Mouse (Mus musculus): ENCODE results near the gene Ephb1. TPM values are rescaled to one million over a fixed set of nuclear protein-coding genes. Genes with fewer than 3 reads are reported as not detected.

The Ephb1 gene
- total and polyA plus RNA-seq, 3 experiments, result 1.8 to 2.2 (median 2.2) TPM

DNA sequence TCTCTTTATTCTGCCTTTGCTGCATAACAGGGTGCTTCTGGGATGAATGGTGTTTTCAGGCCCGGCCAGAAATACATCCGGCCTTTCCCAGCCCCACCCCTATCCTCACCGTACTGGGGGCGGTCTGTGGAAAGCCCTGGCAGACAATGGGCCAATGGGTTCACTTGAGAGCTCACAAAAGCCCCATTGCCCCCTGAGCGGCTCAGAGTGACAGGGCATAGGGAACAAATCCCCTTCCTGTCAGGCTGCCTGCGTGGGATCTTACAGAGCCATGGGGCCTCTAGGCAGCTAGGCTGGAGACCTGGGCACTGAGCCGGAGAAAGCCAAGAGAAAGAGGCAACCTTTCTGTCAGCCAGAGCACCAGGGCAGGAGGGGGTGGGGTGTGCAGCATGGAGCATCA is 111.2 kb downstream of the Ephb1 start:
- no peak for DNase-seq

DNA sequence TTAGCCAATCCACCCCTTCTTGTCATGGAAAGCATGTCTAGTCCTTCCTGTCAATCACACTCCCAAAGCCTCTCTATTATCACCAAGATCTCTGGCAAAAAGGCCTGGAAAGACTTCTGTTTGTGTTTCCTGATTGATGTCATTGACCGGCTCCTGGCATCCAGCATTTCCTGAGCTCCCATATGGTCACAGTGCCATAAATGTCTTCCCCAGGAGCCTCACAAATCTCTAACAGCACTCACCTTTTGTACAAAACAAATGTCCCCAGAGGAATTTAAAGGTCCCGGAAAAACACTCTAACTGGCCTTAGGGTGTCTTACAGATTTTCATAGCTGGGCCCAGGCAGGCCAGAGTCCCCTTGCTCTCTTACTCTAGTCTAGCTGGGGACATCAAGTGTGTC is 112.9 kb downstream of the Ephb1 start:
- DNase-seq, result no peak

DNA sequence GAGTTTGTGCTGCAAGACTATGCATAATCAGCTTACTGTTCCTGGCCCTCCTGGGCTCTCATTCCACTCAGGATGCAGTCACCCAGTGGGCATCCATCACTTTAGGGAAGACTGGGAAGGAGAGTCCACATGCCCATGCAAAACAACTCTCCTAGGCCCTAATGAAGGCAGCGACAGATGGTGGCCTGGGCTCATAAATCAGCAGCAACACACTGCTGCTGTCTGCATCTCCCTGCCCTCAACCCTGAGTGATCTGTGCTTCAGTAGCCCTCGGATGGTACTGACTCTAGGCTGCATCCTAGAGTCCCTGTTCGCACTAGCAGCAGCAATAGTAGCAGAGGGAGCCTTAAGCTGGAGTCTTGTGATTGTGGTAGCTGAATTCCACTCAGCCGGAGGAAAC is 114.3 kb downstream of the Ephb1 start:
- no peak for DNase-seq

DNA sequence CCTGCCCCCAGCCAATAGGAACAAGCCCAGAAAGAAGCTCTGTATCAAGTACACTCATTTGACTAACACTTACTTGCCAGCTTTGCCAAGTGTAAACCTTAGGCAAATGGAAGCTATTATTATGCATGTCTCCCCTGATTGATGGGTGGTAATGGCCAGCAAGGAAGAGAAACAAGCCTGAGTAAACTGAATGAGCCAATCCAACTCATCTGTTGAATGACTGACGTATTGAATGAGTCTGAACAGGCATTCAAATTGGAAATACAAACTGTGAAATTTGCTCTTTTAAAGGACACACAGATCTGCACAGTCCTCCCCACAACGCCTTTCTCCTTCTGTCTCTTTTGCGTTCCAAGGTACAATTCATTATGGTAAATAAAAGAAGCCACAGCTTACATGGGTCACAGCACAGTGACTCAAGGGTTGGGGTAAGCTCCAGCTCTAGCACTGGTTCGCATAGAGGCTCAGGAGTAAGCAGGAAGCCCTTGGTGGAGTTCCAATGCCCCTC is 119.0 kb downstream of the Ephb1 start:
- no peak for DNase-seq

DNA sequence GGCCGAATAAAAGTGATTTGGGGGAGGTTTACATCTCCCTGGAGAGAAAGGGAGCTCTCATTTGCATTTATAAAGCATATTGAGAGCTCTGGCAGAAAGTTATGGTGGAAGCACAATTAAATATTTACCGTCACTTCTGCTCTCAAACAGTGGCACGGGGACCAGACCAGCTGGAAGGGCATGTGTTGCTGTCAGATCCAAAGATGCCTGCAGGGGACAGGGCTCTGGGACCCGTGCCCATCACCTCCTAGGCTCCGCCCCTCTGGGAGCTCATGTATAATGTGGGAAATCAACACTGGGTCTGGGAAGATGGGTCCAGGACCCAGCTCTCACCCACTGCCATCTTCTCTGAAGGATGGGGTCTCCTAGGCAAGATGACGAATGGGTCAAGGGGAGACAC is 123.2 kb downstream of the Ephb1 start:
- no peak for DNase-seq

DNA sequence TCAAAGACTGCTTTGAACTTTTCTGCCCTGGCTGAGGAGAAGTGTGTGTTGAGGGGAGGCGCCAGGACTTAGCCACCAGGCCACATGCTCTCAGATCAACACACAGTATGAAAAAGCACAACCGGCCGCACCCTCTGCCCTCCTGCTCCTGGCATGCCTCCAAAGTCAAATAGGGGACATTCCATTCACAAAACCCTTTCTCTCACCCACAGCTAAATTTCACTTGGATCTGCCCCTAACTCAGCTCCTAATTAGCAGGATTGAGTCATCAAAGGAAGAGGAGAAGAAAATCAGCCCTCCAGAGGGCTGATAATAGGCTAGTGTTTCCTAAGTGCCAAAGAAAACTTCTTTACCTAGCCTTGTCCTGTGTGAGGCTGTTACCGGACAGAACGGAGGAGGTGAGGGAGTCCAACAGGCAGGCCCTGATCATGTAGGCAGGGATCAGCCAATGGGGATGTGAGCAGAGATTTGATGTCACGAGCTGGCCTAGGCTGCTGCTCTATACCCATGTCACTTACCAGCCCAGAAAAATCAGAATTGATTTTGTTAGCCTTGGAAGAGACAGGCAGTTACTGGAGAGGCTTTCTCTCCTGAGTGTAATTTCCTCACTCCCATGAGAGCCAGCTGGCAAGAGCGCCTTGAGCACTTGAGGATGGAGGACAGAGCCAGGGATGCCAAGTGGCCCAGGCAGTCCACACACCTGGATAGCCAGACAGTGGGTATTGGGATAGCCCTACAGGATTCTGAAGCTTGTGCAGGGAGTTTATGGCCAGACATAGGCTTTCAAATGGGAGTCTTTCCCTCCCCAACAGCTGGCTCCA is 137.5 kb downstream of the Ephb1 start:
- DNase-seq, result no peak

DNA sequence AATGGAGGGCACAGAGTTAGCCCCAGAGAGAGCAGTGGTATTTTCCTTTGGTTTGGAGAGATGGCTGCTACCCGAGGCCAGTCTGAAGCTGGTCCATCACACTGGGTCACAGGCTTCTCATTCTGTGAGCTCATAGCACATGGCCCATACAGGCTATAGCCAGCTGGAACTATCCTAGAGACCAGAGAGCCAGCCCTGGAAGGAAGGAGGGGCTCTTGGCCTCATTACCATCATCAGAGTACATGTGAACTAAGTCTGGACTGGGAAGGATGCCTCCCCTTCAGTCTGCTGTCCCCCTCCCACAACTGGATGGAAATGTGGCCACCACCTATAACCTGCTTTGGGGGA is 142.5 kb downstream of the Ephb1 start:
- no peak for DNase-seq

DNA sequence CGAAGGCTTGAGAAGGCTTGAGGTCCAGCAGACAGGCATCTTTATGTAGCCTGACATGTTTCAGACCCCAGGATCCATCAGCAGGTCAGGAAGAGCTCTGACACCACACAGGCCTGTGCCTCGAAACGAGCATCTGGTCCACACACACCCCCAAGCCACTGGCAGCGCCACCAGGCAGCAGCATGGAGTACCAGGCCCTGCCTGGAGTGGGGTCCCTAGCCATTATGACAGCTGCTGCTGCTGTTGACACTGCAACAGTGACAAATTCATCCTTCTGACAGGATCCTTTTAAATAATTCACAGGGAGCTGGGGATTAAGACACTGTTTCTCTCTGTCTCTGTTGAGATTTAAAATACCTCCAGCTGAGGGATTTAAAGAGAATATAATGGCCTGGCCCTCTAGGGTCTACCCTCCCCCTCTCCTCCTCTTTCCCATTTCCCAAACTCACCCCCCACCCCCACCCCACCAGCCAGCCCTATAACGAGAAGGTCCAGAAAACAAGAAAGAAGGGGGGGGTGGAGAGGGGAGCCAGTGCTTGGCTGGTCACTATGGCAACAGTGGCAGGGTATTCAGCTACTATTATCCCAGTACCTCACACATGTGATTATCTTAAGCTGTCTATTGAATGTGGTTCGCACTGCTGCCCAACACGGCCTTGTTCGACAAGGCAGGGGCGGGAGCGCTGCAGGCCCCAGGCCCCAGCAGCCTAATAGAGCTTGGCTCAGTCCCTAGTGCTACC is 143.0 kb downstream of the Ephb1 start:
- no peak for DNase-seq

DNA sequence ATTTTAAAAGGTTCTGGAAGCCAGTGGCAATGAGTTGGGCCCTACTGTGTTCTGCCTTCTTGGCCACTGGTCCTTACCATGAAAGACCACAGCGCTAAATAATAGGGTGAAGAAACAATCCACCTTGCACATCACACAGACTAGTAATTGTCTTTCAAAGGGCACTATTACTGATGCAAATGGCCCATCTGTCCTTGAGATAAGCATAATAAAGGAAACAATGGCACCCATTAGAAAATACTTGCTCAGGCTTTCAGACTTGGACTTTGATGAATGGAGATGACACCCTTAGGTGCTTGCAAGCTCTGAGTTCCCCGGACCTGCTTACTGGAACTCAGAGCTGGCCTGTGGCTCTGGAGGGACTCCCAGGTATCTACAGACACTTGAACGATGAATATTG is 149.0 kb downstream of the Ephb1 start:
- DNase-seq, result no peak

DNA sequence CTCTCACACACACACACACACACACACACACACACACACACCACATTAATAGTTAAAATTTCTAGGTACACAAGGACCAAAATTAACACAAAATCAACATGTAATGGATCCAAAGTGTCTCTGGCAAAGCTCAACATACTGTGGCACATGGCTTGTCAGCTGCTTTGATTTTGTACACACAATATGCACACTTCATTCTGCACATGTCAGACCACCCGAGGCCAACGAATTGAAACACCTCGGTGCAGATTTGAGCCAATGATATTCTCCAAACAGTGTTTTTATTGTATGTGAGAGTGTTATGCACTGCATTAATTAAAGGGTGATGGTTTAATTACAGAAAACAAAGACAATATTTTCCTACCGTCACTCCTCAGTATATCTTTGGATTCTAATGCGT is 152.6 kb downstream of the Ephb1 start:
- no peak for DNase-seq

DNA sequence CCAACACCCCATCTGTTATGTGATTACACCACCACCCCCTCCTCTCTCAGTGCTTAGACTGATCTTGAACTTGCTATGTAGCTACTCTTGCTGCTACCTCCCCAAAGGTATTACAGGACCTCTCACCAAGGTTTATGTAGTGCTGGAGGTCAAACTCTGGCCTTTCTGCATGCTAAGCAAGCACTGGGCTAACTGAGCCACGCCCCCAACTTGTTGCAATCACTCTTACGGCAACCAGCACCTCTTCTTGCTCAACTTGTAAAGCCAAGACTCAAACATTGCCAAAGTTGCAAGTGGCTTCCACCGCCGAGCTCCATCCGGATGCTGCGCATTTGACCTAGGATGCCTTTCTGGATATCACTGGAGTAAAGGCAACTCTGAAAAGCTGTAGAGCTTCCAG is 157.6 kb downstream of the Ephb1 start:
- peak; percentile 82 for DNase-seq

DNA sequence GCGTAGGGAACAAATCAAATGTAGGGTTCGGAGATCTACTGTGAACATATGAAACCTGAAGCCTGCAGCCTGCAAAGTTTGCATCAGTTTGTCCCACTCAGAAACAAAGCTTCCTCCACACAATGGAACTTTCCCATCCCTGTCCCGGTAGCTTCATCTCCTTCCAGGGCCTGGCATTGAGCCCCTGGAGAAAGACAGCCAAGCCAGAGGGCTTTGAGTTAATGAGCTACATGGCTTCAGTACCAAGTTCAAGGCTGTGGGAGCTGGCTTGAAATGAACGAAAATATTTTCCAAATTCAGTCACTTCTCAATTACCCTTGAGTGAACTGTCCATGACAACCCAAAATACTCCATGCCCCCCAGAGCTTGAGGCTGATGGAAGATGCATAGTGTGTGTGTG is 160.4 kb downstream of the Ephb1 start:
- peak; percentile 70 for DNase-seq

DNA sequence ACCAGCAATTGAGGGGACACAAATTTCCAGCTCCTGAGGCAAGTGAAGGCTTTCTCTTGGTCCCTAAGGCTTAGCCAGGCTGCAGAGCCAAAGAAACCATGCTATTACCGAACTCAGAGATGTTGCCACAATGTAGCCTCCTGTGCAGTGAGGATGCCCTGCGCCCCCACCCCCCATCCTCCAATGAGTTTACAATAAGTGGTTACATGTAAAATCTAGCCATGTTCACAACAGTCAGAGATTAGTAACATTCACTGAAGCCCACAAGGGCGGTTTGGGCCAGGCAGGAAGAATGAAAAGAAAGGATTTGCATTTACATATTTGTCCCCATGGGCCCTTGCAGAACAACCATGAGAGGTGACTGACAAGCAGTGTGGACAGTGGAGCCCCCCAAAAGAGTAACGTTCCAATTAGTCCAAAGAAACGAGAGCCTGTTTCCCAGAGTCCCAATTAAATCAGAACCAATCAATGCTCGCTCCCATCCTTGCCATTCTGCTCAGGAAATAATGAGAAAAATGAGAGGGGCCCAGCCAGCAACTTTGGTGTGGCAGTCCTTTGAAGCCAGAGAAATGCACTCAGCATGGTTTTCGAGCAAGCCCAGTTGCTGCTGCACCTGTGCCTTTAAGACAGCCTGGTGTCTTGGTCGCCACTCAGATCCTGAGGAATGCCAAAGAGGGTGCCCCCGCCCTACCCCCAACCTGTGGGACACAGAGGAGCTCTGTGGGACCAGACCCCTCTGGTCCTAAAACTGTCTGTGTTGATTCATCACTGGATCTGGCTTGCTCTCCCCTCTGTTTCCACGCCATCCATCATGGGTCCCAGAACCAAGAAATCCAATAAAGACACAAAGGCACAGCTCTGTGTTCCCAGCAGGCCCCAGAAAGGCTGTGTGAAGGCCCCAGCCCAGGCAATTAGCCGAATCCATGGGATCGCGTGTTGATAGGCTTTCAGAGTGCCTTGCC is 161.5 kb downstream of the Ephb1 start:
- DNase-seq, result no peak

DNA sequence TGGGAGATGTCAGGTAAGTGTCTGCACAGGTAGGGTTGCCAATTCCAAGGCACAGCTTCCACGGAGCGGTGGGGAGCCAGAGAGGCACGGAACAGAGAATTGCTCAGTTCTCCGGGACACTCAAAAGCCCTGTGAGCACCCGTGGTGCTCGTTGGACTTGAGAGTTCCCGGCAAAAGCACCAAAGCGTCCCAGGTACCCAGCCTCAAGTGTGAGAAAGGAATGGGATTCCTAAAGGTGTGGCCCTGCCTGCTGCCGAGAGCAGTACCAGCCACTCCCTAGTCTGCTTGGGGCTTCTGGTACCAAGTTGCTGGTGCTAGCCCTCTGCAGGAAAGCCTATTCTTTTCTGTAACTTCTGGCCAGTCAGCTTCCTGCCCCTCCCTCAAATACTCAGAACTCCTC is 164.4 kb downstream of the Ephb1 start:
- DNase-seq, result no peak

DNA sequence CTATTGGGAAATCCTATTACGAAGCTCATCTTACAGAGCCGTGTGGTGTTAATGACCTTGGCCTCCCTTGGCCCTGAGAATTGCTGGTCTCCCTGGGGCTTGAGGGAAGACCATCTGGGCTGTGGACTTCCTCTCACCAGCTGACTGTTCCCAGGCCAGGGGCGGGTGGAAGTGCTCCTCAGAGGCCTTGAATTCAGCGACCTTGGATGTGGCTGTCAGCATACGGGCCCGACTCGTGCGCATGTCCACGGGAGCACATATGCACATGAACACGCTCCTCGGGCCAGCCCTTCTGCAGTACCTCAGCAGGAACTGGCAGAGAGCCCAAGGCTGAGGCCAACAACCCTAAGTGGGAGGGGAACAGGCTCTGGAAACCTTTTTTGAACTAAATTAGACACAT is 165.1 kb downstream of the Ephb1 start:
- DNase-seq, result peak; percentile 89

DNA sequence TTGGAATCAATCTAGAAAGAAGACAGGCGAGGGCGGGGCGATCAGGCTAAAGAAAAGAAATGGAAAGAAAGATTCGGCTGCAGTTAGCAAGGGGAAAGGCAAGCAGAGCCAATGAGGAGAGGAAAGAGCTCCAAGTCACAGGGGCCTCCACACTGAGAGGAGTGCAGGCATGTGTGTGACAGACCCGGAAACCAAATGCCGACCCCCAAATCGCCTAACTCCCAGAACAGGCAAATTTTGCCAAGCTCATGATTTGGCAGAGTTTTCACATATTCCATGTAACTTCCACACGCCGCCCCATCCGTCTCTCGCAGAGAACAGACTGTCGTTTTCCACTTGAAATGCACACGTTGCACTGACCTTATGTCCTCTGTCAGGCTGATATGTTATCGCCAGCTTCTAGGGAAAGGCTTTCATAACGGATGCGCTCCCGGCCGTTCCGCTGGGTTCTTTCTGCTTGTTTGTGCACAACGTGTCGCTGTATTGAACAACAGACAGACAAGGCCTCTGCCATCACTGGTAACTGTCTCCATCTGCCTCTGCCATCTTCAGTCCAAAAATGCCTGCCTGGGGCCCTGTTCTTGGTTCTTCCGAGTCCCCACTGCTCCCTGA is 170.7 kb downstream of the Ephb1 start:
- no peak for DNase-seq

DNA sequence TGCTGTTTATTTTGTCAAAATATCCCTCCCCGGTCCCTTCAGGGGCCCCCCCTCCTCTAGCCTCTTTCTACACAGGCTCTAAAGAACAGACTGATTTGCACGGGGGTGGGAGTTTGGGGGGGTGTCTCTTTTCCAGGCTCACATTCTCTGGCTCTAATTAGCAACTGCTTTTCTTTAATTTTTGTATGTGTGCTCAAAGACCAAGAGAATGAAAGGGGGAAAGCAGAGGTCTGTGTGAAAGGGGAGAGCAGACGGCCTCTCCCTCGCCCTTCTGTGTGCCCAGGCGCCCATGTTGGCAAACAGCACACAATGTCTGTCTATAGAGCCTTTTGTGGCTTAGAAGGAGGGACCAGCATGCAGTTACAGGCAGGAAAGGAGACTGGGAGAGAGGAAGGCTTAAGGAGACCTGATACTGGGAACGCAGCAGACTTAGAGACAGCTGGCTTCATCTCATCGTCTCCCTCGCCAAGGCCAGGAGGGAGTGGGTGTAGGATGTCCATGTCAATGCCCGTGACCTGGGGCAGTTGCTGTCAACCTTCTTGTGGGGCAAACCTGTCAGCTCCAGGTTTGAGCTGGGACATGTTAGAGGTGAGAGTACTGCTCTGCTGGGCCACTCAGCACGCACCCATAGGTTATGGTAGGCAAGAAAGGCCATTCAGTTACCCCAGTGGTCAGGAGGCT is 172.5 kb downstream of the Ephb1 start:
- no peak for DNase-seq

DNA sequence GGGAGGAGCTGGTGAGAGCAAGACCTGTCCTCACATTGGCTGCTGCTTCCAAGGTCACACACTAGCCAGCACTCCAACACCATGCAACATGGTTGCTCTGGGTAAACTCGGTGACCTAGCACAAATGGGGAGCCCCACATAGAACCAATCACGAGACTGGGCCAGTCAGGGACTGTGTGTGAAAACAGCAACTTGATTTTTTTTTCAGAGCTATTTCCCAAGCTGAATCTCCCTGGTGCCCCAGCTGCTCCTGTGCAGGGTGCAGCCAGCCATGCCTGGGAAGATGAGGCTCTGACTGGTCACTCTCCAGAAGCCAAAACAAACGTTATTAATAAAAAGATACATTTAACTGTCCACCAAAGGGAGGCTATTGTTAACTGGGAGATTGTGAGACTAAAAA is 173.2 kb downstream of the Ephb1 start:
- no peak for DNase-seq

DNA sequence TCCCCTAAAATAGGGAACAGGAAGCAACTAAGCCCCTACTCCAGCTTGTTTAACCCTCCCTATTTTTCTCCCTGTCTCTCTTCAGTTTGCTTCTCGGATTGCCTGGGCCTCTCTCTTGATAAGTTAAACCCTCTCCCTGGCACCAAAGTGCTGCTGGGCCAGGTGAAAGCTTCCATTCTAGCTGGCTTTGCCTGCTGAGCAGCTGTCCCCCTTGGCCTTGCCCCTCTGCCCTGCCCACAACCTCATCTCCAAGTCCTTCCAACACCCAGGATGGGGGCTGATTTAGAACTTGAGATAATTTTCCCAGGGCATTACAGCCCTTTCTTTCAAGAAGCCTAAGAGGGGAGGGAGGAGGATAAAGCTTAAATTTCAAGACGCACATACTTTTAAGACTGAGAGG is 174.0 kb downstream of the Ephb1 start:
- DNase-seq, result no peak

DNA sequence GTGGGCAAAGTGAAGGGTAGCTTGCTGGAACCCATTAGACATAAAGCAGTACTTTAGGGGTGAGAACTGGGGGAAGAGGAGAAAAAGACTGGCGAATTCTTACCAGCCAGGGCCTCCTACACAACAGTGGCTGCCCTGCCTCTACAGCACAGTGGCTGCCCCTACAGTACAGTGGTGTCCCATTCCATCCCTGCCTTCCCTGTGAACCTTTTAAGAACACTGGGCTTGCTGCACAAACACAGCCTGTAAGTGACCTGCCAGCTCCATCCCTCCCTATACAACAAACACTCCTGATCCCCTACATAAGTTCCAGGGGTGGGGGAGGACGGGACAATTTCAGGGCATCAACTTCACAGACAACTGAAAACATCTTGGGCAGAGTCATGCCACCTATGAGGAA is 174.4 kb downstream of the Ephb1 start:
- DNase-seq, result no peak

DNA sequence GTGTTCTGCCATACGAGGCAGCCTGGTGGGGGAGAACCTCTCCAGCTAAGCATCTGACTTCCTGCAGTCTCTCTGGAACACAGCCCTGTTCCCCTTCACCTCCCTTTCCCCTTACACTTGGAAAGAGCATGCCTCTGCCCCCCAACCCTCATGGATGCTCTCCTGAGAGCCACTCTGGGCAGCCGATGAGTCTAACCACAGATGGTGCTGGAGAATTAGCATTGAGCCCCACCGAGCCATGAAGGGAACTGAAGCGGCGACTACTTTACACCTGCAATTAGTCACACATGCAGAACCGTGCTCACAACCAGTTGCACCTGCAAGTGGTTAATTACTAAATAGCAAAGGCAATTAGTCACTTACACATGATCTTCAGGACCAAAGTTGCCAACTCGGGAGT is 184.8 kb downstream of the Ephb1 start:
- DNase-seq, result no peak
